Mouse (Mus musculus) testis, postnatal 14 days (tissue): ENCODE measurements around the gene Vrk3.
A peak's percentile ranks its signal among the peaks of the same experiment; 100 is the strongest.
"Not testable (repeated sequence)": the region's sequence is repeated elsewhere in the genome, so short reads cannot be mapped to it uniquely, and the experiment has no call there.

Source experiments
- DNase-seq: peaks from one replicate; pipeline ENCODE4 v3.0.0; 2021; ENCODE audit warnings: low spot score

The Vrk3 gene

DNA sequence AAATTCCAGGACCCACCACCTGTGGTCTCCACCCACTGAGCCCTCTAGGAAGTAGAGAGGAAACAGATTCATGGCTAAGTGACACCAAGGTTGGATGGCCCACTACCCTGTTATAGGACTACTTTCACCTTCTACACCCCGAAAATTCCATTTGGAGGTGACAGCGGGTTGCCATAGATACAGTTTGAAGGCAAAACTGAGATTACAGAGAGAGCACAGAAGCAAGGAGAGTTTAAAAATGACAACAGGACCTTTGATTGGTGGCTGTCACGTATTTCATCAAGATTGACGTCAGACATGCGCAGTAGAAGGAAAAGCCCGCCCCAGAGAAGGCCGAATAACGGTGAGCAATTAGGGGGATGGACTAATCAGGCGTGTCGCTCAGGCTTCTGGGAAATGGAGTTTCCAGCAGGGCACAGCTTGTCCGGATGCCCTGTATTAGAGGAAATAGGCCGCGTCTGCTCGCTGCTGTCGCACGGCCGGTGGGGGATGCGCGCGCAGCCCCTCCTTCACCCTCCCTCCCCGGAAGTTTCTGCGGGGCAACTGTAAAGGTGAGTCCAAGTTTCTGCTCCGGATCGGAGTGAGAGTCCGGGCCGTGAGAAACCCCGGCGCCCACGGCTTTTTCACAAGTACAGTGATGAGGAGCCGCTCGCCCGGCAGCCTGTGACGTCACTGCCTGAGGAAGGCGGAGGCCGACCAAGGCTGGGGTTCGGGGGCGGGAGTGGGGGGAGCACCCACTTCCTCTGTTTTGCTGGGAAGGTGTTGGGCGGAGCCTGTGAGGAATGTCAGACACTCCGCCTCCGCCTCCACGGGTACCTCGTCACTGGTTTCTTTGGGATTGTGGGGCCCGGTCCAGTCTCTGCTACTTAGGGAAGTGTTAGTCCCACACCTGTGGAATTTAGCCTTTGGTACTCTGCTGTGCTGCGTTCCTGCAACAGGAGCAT is at the start of gene Vrk3:
Vrk3 (plus strand) TSS at position 313 of the 944 bp plus-strand sequence.
- peak; percentile 98 for DNase-seq

DNA sequence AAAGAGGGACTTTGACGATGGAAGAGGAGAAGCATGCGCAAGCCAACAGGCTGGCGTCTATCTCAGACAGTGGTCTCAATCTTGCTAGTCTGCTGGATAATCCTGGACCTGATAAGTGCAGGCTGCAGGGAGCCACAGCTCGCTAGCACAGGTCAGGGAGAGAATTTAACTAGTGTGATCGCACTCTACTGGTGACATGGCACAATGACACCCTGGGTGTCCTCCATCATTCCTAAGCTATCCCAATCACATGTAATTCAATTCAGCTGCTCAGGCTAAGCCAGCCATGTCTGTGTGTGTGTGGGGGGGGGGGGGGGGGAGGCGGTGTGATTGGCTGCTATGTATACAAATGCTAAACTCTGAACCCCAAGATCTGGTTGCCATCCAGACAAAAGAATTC is 46.3 kb upstream of the Vrk3 start:
- no peak for DNase-seq

DNA sequence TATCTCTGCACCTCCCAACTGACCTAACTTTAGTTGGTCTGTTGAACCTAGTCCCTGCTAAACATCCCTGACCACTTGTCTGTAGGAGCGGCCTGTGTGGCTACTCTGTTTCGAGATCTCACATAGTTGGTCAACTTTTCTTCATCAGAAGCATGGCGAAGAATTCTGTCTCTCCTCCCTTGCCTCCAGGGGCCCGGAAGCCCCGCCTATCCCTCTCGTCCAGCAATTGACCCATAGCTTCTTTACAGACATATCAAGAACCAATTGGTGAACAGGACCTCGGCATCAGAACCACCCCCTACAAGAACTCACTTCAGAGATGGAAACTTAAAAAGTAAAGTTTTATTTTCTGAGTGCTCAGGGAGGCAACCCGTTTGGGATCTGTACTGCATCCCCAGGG is 45.2 kb upstream of the Vrk3 start:
- DNase-seq, result no peak

GRCm38 (mm10) chr7:44704363-44704762 is 43.9 kb upstream of the Vrk3 start:
- DNase-seq, result no peak

- no peak for DNase-seq
These were observed 43.1 kb upstream of the Vrk3 start for GRCm38 (mm10) chr7:44705086-44705485.

GRCm38 (mm10) chr7:44706322-44706721 is 41.9 kb upstream of the Vrk3 start:
- DNase-seq, result no peak

DNA sequence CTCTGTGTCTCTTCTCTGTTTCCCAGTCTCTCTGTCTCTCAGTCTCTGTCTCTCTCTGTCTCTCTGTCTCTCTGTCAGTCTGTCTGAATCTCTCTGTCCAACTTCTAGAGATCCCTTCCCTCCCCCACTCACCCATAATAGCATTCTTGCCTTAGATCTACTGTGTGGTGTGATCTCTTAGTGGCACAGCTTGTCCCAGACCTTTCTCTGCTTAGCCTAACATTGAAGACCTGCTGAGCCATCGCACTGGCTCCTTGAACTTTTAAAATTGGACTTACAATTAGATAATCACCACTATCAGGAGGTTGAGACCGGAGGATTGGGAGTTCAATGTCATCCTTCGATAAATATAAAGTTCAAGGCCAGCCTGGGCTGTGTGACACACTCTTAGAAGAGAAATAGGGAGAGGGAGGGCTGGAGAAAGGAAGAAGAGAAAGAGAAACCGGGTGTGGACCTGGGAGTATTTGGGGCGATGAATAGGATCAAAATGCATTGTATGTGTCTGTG is 41.0 kb upstream of the Vrk3 start:
- DNase-seq, result no peak

- DNase-seq, result not testable (repeated sequence)
These were observed 40.1 kb upstream of the Vrk3 start for GRCm38 (mm10) chr7:44708093-44708492.

DNA sequence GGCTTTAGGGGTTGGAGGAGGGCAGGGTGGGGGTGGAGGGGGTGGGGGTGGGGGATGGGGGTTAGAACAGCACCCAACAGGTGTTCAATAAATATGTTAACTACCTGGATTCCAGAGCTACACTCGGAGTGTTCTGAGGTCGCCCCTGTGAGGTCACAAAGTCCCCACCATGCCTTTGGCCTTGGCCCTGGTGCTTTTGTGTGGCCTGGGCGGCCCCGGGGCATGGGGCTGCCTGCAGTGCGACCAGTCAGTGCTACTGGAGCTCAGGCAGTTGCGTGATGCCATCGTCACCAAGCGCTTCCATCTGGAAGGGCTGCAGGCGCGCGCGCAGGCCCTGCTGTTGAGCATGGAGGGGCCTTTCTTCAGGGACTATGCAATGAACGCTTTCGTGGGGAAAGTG is 39.6 kb upstream of the Vrk3 start, which contains the start of gene Izumo2:
Izumo2 (plus strand) TSS at position 169 of the 400 bp plus-strand sequence.
- no peak for DNase-seq

DNA sequence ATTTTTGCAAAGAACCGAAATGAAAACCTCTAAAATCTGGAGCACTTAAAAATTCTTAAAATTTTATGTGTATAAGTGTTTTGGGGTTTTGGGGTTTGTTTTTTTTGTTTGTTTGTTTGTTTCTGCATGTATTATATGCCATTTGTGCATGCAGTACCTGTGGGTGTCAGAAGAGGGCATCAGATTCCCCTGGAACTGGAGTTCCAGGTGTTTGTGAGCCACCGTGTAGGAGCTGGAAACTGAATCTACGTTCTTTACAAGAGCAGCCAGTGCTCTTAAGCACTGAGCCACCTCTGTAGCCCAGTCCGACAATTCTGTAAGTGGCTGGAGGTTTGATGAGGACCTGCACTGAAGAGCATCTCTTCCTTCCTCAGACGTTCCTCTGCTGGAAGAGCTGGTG is 38.3 kb upstream of the Vrk3 start:
- no peak for DNase-seq

DNA sequence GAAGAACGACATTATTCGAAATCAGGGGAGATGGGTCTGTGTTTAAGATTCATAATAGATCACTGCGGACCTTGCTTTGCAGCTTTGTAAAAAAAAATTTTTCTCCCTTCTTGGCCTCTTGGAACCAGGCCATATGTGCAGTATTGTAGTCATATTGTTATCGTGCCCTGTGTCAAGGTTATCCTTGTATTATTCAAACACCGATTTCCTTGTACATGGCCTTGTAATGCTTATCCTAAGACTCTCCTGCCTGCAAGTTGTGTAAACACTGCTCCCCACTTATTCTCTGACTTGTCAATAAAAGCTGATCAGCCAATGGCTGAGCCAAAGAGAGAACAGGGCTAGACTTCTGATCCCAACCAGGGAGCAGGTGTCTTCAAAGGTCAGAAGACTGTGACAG is 26.2 kb upstream of the Vrk3 start:
- no peak for DNase-seq

DNA sequence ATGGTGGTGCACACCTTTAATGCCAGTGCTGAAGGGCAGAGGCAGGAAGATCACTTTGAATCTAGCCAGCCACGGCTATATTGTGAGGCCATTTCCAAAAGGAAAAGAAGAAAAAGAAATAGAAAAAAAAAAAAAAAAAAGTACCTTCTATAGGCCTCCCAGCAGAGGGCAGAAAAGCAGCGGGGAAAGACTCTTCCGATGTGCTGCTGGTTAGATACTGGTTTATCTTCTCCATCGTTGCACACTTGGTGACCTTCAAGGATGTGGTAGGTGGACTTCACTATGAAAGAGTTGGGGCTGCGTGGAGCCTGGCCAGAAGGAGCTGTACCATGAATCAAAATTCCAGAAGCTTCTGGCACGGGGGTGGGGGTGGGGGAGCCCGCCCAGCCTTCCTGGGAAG is 23.9 kb upstream of the Vrk3 start:
- DNase-seq, result no peak

DNA sequence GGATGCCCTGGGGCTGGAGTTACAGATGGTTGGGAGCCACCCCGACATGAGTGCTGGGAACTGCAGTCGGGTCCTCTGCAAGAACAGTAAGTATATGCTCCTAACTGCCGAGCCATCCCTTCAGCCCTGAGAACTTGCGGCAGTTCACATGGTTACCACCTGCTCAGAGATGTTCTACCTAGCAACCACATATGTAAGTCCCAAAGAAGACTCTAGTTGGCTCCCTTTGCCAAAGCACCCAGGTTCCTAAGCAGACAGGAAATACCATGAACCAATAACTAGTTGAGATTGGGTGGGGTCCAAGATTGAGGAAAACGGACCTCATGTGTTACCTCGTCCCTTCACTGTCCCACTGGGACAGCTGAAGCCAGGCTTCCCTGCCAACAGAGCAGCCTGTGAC is 21.9 kb upstream of the Vrk3 start:
- DNase-seq, result no peak

GRCm38 (mm10) chr7:44727151-44727550 is 21.1 kb upstream of the Vrk3 start:
- DNase-seq, result no peak

DNA sequence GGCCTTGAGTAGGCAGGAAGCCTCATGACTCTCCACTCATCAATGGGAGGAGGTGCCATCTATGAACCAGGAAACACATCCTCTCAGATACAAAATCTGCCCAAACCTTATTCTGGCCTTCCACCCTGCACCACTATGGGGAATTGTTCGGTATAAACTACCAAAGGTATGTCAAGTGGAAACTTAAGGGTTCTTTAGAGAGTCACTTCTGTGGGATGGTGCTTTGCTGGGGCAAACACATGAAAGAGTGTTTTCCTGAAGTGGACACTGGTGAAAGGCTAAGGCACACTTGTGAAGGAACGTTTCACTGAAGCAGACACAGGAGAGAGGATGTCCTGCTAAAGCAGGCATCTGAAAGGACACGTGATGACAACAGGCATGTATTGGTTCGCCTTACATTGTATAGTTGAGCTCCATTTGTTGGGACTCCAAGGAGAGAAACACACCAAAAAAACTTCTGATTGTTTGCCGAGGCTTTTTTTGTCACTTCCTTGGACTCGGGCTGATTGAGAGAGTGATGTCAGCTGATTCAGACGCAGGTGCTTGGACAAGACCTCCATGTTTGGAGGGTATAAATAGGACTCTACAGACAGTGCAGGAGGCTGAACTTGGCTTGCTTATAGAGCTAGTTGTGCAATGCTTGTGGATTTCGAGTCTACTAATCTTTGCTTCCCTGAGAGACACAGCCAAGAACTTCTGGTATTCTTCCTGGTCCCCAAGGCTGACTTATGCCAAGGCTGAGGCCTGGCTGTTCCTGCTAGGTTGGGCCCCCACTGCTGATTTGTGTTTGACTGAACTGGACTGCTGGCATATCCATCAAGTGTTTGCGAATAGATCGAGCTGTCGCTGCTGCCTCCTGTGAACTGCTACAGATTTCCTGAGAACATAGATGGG is 19.9 kb upstream of the Vrk3 start:
- DNase-seq, result no peak

DNA sequence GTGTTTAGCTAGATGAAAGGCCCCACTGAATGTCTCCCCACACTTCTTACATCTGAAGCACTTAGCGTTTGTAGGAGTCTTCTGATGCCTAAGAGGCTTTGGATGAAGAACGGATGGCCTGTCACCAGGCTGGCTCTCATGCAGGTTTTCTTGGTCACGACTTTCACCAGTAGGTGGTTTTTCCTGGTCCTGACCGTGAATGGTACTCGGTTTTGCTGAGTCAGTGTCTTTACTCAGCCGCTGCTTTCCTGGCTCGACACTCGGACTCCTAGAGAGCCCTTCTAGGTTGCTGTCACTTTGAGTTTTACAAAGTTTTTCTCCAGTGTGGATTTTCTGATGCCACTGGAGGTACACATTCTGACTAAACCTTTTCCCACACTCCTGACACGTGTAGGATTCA is 14.5 kb upstream of the Vrk3 start:
- DNase-seq, result no peak

DNA sequence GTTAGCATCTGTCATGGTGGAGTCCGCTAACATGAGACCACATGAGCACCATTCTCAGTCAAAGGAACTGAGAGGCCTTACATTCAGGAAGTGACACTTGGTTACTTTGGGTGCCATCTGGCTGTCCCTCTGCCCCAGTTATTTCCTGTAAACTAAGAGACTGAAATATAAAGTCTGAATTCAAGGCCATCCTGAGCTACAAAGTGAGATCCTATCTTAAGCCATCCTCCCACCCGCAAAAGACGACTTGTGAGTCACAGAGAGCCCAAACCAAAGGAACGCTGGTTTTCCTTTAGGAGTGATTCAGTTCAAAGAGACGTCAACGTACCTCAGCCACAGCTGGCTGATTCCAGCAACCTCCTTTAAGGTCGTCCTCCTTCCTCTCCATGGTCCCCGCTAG is 6.9 kb upstream of the Vrk3 start:
- no peak for DNase-seq

GRCm38 (mm10) chr7:44744270-44744669 is 3.9 kb upstream of the Vrk3 start:
- no peak for DNase-seq

DNA sequence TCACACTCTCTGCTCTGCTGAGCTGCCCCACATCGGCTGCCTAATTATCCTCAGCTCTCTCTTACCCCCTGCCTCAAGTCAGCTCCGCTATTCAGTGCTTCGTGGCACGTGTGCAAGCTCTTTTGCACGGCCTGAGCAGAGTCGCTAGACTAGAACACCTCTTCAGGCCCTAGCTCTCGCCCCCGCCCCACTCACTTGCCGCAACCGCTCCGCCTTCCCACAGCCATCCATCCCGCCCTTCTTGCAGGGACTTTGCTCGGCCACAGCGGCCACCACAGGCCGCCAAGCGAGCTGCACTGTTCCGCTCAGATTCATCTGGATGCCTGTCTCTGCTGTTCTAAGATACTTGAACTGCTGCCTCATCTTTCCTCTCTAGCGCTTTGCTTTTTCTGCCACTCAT is 3.1 kb upstream of the Vrk3 start:
- DNase-seq, result peak; percentile 60

DNA sequence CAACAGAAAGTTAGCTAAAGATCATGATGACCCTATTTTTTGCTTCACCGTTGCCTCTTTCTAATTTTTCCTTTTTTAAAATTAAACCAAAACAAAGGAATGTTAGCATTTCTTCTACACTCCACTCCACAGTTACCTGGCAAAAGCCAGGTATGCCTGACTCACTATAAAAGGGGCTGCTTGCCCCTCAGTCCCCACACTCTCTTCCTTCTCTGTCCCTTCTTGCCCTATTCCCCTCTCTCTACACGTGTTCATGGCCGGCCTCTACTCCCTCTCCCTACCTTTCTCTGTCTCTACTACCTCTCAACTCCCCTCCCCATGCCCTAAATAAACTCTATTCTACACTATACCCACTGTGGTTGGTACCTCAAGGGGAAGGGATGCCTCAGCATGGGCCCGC is 1.1 kb upstream of the Vrk3 start:
- DNase-seq, result no peak

GRCm38 (mm10) chr7:44750950-44751349 is 2.7 kb downstream of the Vrk3 start, which contains the start of gene Zfp473:
Gene Zfp473 (minus strand): TSS chr7:44751050.
- not testable (repeated sequence) for DNase-seq

DNA sequence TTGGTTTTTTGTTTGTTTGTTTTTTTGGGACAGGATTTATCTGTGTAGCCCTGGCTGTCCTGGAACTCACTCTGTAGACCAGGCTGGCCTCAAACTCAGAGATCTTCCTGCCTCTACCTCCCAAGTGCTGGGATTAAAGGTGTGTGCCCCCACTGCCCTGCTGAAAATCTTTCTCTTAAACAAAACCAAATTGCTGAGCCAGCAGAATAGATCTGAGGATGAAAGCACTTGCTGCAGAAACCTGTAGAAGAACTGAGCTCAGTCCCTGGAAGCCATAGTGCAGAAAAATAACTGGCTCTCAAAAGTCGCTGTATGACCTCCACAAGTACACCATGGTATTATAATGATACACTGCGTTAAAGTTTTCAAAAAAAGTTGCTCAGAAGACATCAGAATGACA is 9.0 kb downstream of the Vrk3 start:
- DNase-seq, result no peak

DNA sequence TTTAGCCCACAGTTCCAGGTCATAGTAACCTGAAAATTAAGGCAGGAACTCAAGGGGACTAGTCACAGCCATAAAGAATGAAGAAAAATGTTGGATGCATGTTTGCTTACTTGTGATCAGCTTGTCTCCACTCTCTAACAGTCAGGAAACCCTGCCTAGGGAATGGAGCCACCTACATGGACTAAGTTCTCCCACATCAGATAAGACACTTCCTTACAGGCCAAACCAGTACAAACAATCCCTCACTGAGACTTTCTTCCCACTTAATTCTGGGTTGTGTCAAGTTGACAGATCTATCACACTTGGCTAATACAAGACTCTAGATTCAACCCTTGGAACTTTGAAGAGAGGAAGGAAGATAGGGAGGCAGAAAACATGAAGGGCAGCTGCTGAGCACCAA is 12.2 kb downstream of the Vrk3 start:
- no peak for DNase-seq
